Mouse (Mus musculus) left cerebral cortex, postnatal 10 days (tissue): ENCODE data around the gene Kazn. TPM values are rescaled to one million over a fixed set of nuclear protein-coding genes. Genes with fewer than 3 reads are reported as not detected.

Experiments used
- DNase-seq, 2 experiments: peaks; one replicate each; pipeline ENCODE4 v3.0.0; 2021 to 2022; ENCODE audit warnings: low spot score in 2 of 2, mixed read lengths in 1 of 2; ENCODE audit errors: extremely low spot score in 1 of 2
- intact Hi-C: fragments of 180-260 bp; cut with DNase I; formaldehyde crosslinking; loops from one replicate; pipeline ENCODE4 v1.15.1; 2025
- total RNA-seq, 2 experiments: library from RNA; stranded (reverse); gene quantifications; 2 replicates each; pipeline ENCODE4 v1.2.3; 2021

Gene Kazn
- total RNA-seq, 2 experiments from 2014 or later = 65.2 to 71.9 TPM

DNA sequence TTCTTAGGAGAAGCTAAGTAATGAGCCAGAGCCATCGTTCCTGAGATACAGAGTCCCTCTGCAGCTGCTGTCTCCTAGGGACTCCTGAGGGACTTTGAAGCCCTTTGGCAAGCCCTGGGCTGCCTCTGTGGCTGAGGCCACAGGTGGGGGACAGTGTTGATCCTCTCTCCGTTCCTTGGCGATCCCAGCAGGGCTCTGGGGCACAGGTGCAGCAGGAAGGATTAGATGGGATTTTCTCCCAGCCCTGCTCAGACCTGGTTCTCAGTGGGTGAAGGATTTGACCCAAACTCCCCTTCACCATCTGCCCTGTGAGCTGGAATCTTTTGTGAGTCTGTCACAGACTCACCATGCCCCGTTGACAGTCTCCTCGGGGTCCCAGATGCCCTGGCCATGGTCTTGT is 7.5 kb upstream of the Kazn start:
- intact Hi-C loops = no loop called here
- DNase-seq = no peak

DNA sequence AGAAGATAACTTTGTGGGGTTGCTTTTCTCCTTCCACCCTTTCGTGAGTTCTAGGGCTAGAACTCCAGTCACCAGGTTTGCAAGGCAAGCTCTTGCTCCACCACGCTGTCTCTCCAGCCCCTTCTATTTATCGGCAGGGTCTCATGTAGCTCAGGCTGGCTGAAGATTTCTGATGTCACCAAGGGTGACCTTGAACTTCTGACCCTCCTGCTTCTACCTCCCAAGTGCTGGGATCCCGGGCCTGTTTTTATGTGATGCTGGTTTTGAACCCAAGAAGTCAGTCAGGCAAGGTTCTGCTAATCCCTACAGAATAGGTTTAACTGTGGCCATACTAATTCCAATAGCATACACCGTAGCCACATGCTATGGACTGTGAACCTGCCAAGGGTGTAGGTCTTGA is 5.4 kb upstream of the Kazn start:
- intact Hi-C loops = no loop called here
- DNase-seq = no peak

DNA sequence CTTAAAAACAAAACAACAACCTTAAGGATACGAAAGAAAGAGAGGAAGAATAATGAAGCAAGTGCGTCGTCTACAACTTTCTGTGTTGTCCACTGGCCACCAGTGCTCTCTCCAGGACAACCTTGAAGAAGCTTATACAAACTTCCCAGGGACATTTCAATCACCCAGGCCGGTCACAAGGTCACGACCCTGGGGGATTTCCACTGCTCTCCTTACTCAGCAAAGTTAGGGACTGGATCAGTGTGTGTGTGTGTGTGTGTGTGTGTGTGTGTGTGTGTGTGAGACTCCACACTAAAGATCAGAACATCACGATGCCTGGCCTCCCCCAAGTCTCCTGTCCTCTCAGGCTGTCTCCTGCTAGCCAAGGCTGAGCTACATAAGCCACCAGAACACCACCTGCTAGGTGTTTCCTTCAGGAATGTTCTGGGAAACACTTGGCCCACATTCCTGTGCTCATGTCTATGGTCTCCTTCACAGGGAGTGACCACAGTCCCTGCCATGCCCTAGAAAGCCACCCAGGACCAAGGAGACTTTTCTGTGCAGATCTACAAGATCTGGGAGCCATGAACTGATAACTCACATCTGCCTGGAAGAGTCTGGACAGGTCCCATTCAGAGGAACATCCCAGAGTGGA is 3.7 kb upstream of the Kazn start:
- DNase-seq = no peak
- intact Hi-C loops = no loop called here

DNA sequence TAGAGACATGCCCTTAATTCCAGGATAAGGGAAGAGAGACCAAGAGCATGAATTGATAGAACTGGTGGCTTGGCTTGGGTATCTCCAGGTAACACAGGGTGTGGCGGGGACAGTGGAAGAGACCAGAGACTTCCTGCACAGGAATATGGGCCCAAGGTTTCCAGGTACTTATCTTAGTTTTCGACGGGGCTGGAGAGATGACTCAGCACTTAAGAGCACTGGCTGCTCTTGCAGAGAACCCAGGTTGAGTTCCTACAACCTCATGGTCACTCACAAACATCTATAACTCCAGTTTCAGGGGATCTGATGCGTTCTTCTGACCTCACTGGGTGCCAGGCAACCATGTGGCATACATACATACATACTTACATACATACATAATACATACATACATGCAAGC is 3.0 kb upstream of the Kazn start:
- DNase-seq = no peak
- intact Hi-C loops = no loop called here

DNA sequence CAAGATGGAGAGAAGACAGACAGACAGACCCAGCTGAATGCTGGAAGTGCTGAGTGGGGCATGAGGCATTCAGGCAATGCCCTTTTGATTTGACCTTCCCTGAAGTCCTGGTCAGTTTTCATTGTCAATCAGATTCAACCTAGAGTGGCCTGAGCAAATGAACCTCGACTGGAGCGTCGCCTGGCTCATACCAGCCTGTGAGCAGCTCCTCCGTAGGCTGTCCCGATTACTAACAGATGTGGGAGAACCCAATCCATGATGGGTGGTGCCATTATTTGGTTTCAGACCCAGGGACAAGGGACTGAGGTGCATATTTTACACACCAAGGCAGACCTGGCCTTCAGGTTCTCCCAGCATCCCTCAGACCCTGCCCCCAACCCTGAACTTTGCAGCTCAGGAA is 1.7 kb upstream of the Kazn start:
- no peak for DNase-seq
- intact Hi-C loops = no loop called here

DNA sequence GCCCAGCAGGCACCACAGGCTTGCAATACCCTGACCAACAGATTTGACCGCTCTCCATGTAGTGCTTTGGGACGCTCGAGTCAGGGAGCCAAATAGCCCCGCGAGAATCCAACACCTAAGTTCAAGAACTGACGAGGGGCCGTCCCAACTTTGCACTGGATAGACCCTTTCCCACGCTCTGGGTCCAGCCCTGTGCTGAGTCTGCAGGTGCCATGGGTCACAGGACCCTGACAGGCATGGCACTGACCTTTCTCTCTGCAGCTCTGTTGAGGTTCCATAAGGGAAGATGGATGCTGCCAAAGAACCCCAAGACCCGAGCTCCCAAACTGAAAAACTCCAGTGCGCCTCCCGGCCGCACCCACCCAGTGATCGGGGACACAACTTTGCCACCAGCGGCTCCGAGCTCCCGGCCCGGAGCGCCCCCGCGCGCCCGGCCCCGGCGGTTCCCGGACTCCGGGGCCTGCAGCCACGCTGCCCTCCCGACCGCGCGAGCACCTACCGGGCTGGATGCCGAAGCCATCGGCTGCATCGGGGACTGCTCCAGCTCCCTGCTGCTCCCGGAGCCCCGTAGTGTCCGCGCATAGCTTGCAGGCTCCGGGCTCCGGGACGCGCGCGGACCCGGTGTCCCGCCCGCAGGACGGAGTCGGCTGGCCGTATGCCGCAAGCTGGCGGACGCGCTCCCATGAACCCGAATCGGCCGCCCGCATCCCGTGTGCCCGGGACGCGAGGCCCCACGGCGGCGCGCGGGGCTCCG is 538 bp downstream of the Kazn start:
- intact Hi-C loops = loop anchor here (10.0 kb wide), 1 partner anchor 234 kb away; no protein-coding TSS in a partner anchor

DNA sequence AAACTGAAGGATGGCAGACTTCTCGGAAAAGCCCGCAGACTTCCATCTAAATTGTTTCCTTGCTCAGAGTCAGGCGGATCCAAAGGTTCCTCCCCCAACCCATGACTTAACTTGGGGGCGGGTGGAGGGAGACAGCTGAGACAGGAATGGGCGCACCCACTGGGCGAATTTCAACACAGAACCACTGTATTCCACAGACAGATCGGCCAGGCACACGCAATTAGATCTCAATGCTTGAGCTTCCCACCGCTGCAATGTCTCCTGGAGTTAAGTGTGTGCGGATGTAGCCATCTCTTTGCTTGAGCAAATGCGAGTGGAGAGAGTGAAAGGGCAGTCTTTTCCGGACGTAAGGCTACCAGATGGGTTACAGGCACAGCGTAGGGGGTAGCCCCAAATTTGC is 1.2 kb downstream of the Kazn start:
- intact Hi-C loops = loop anchor here (10.0 kb wide), 1 partner anchor 233 kb away; no protein-coding TSS in a partner anchor
- no peak for DNase-seq

More for the DNA sequence above, 538 bp downstream of the Kazn start:
- DNase-seq = peak in 1 of 2 experiments; percentile 77

DNA sequence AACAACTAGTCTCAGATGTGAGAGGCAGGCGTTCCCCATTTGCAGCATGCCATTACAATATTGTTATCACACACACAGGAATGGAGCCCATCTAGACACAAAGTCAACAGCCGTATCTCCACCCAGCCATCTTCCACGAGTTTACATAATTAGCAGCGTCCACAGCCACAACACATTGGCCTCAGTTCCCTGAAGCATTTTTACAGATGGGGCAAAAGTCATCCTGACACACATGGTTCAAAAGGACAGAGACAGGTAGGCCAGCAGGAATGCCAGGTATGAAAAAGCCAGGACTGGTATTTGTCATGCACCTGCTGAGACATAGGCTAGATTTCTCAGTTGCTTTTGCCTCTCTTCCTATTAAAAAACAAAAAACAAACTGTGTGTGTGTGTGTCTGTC is 2.5 kb downstream of the Kazn start:
- intact Hi-C loops = loop anchor here (10.0 kb wide), 1 partner anchor 232 kb away; no protein-coding TSS in a partner anchor

DNA sequence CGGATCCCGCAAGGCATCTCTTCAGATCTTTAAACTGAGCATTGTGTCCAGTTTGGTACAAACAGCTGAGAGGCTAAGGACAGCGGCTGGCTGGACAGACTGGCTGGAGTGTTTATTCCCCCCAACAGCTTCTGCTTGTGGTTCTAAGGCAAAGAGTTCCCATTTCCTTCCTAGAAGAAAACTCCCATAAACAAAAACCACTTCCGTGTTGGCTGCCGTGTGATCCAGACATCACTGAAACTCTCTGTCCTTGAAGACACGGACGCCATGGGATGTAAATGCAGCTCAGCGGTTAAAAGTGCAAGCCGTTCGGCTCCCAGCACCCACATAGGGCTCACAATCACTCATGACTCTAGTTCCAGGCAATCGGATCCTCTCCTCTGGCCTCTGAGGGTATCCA is 3.8 kb downstream of the Kazn start:
- no peak for DNase-seq
- intact Hi-C loops = loop anchor here (10.0 kb wide), 1 partner anchor 231 kb away; no protein-coding TSS in a partner anchor

More for the DNA sequence above, 2.5 kb downstream of the Kazn start:
- no peak for DNase-seq

DNA sequence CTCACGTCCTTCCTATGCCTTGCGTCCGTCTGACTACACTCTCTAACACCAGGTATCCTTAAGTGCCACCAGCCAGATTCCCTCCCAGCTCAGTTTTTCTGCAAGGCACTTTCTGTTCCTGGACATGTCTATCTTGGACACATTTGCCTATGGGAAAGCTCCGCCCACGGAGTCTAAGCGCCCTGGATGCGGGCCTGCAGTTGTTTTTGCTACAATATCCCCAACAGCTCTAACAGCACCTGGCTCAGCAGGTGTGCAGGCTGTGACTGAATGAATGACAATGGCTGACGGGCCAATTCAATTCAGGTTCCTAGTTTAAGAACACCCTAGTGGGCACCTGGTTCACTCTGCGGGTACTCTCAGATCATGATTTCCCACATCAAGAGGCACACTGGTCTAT is 4.4 kb downstream of the Kazn start:
- intact Hi-C loops = loop anchor here (10.0 kb wide), 1 partner anchor 230 kb away; no protein-coding TSS in a partner anchor
- DNase-seq = no peak

DNA sequence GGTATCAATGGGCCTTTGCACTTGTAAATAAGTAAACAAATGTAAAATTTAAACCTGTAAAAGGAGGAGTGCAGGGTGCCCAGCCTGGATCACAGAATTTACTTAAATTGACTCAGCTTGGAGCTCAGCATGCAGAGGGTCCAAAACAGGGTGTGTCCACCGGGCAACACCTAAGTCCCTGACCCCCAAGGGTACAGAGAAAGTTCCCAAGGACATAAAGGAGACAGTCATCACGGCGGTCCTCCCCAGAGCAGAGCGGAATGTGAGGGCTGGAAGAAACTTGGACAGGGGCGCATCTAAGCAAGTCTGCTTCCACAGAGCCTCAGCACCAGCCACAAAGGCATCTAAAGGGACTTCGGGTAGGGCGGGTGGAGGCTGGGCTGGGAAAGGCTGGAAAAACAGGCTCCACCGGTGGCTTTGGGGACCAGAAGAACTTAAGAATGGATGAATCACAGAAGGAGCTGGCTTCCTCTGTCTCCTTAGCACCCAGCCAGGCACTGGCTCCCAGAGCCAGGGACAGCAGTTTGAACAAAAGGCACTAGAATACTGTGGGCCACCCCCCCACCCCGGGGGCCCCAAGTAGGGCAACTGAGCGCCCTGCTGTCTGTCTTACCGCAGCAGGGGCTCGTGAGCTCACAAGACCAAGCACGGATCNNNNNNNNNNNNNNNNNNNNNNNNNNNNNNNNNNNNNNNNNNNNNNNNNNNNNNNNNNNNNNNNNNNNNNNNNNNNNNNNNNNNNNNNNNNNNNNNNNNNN is 10.2 kb downstream of the Kazn start:
- intact Hi-C loops = no loop called here

DNA sequence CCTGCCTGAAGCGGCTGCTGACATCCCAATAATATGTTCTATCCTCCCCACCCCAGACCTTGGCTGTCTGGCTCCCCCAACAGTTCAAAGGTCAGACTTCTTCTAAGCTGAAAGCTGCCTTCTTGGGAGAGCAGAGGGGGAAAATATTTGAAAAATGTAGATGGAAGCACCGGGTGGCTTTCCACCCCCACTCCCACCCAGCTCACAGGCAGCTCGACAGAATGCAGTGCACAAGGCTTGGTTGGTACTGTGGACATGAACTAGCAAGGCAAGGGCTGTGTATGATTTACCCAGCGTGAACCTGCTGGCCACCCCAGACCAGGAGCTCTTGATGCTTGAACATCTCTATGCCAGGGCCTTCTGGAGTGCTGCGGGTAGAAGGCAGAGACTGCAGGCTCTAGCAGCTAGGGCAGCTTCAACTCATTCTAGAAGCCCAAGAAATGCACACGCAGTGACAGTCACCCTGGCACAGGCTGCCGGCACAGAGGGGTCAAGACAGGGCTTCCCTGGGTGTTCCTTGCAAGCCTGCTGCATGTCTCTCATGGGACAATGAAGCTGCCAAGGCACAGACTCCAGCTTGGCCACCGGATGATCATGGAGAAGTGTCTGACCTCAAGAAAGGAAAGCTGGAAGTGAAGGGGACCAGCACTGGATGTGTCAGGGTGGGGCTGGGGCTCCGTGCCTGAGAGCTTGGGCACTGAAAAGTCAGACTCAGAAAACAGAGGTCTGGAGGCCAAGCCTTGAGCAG is 15.1 kb downstream of the Kazn start:
- intact Hi-C loops = no loop called here
- no peak for DNase-seq

More for the DNA sequence above, 10.2 kb downstream of the Kazn start:
- DNase-seq = no peak

DNA sequence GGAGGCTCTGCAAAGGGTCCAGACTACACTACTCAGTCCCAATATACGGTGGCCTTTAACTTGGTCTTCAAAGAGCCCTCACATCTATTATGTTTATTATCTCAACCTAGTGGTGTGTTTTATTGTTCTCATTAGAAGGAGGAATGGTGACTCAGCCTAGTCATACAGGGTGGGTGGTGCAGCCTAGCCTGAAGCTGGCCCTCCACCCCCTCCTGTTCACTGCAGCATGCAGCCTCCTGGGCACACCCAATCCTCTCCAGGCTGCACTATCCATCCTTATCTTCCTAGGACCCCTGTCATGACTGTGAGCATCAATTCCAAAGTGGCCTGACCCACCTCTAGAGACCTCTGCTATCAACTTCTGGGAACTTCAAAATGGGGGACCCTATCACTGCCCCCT is 16.8 kb downstream of the Kazn start:
- DNase-seq = no peak
- intact Hi-C loops = no loop called here

DNA sequence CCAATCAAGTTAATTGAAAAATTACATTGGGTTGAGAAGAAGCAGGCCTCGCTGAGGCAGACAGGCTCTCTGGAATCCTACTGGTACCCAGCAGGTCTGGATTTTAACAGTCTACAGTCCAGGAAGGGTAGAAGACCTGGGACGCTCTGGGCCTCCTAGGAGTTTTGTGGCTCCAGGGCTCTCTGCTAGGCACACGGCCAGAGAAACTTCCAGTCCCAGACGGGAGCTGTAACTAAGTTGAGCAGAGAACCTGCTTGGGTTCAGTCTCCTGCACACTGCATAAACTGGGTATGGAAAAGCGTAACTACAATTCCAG is 17.5 kb downstream of the Kazn start:
- intact Hi-C loops = no loop called here
- no peak for DNase-seq

DNA sequence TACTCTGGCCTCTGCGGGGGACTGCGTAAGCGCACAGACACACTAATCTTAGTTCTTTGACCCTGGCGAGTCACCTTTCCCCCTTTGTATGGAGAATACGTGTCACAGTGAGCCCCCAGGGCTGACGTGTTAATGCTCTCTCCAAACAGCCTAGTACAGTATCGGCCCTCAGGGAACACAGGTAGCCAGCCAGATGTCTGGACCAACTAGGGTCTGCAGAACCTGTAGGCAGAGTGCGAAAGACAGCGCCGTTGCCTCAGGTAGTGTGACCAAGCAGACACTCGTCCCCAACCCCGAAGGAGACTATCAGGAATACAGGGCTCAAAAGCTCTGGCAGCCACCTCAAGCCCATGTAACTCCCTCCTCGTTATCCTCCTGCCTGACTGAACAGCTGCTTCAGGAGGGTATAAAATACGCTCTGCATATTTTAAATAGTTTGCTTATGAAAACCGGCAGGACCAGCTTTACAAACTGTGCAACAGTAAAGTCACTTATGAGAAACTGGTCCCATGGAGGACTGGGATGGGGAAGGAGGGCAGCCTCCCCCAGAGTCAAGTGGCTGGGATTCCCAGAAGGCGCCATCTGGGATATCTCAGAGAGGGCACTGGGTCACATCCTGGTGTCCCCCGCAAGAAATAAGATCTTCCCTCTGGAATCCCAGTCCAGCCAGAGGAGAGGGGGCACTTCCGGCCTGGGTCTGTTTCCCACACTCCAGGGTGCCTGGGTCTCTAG is 18.0 kb downstream of the Kazn start:
- DNase-seq = peak in 1 of 2 experiments; percentile 71
- intact Hi-C loops = no loop called here

DNA sequence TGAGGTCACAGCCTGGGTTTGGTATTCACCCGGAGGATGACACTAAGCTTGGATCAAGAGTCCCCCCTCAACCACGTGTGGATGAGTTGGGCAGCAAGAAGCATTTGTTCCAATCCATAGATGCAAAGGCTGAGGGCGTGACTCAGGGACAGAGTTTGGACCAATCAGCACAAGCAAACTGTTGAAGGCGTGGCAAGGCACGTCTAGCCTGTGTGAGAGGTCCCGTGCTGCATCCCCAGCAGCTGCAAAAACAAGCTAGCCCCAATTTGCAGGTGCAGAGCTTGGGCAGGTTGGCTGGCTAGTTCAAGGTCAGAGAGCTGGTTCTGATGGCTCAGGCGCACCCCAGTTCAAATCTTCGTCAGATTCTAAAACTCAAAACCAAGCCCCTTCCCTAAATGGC is 20.2 kb downstream of the Kazn start:
- intact Hi-C loops = no loop called here
- DNase-seq = no peak

DNA sequence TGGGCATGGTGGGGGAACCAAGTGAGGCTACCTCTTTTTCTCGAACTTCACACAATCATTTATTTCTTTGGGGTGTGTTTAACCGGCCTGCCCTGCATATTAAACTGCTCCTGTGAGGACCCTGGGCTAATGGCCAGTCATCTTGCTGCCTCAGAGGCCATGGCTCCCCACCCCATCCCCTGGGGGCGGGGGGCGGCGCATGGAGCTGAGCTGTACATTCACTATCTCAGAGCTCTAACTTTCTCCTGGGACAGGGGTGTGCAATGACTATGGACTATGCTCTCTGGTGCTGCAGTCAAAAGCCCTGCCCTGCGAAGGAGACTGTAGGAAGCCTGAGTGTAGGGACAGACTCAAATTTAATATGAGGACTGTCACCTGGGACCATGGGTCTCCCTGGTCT is 22.2 kb downstream of the Kazn start:
- no peak for DNase-seq
- intact Hi-C loops = no loop called here

DNA sequence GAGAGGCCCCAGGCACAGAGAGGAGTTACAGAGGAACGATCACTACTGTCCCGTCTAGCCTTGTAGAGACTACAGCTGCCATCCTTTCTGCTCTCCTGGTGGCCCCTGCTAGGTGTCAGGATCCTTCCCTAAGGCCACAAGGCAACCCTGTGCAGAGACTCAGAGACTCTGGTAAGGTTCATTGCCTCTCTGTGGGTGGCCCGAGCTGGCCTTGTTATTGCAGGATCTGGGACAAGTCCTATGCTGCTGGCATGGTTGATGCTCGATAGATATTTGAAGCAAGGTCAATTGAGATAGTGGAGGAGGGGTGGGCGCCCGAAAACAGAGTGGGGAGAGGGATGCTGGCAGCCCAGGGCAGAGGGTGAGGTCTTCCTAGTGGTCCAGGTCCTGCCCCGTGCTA is 23.4 kb downstream of the Kazn start:
- no peak for DNase-seq
- intact Hi-C loops = no loop called here

DNA sequence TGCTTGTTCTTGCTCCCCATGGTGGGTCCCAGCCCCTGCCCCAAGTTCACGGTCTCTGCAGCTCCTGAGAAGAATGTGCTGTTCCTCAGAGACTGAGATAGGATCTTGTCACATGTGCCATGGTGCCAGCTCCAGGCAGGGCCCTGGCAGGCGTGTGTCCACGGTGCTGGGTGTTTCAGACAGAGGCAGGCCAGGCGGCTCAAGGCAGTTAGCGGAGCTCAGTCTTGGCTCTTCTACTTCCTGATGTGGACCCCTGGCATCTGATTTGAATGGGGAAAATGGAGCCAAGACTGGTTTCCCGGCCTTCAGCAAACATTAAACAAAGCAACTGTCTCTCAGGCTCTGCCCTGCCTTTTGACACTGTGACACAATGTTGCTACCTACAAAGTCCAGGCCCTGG is 24.7 kb downstream of the Kazn start:
- no peak for DNase-seq
- intact Hi-C loops = no loop called here
